In the genomic region with DNA sequence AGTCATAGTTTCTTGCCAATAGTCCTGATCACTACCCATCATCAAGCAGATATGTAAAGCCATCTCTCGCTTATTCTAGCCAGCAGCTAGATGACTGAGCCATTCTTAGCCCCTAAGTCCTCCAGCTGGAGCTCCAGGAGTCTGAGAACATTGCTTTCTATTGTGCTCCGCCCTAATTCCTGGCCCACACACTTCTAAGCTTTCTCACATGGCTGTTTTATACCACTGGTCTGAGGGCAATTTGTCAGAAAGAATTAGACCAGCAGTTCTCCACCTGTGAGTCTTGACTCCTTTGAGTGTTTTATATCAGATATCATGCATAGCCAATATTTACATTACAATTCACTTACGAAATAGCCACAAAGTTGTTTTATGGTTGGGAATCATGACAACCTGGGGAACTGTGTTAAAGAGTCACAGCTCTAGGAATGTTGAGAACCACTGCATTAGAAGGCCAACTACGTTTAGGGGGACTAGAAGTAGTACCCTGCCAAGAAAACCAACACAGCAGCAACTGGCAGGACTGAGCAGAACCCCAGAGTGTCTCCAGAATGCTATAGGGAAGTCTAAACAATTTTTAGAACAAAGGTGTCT, we compare ENCODE assay signal across 12 mouse cellular contexts.
"Had no signal": no experiment of that assay in that cellular context is flagged by ENCODE, and none has a peak within 500 bp of the region (broad histone marks: within the 10 kb centered on the region; RNA-seq: fewer than 3 reads in every experiment).

No protein-coding gene starts in this region.

- H3K4me3 ChIP-seq: kidney, embryonic 15.5 days; limb, embryonic 12.5 days; liver, embryonic 13.5 days; midbrain, embryonic 10.5 days; neural tube, embryonic 12.5 days had no signal

- H3K4me1 ChIP-seq: kidney, embryonic 15.5 days; limb, embryonic 12.5 days; liver, embryonic 13.5 days; midbrain, embryonic 10.5 days; neural tube, embryonic 12.5 days had no signal

- H3K27ac ChIP-seq: kidney, embryonic 15.5 days; limb, embryonic 12.5 days; liver, embryonic 13.5 days; midbrain, embryonic 10.5 days; neural tube, embryonic 12.5 days had no signal

- H3K27me3 ChIP-seq: kidney, embryonic 15.5 days; limb, embryonic 12.5 days; liver, embryonic 13.5 days; neural tube, embryonic 12.5 days had no signal

- H3K36me3 ChIP-seq: kidney, embryonic 15.5 days; limb, embryonic 12.5 days; liver, embryonic 13.5 days; midbrain, embryonic 10.5 days; neural tube, embryonic 12.5 days had no signal

- H3K9ac ChIP-seq: kidney, embryonic 15.5 days; limb, embryonic 12.5 days; liver, embryonic 13.5 days; liver, postnatal 0 days; neural tube, embryonic 12.5 days had no signal

- H3K9me3 ChIP-seq: kidney, embryonic 15.5 days; limb, embryonic 12.5 days; liver, embryonic 13.5 days; midbrain, embryonic 10.5 days; neural tube, embryonic 12.5 days had no signal

- DNase-seq: kidney, adult 2 months; kidney, postnatal 14 days; liver; liver, embryonic 13.5 days; liver, postnatal 0 days; midbrain, embryonic 14.5 days; thymus, adult 18-20 months; thymus, postnatal 14 days had no signal

- H3K4me2 ChIP-seq: kidney, embryonic 15.5 days; limb, embryonic 12.5 days; liver, embryonic 13.5 days; neural tube, embryonic 12.5 days had no signal

- ATAC-seq: liver, postnatal 0 days had no signal
